17 mouse cellular contexts compared by ENCODE assay signal in genomic region chr3:129646781-129647180, GRCm38 (mm10).
DNase-seq lines count a peak whose midpoint lies in the region; ATAC-seq and TF ChIP-seq lines count a peak whose summit lies in the region.
"Had no signal": no experiment of that assay in that cellular context is flagged by ENCODE, and none has a peak within 500 bp of the region (broad histone marks: within the 10 kb centered on the region; RNA-seq: fewer than 3 reads in every experiment).

No protein-coding gene starts in this region.

- H3K4me2 ChIP-seq in kidney, postnatal 0 days (ENCODE audit: low read length): no peak overlapping the region
- H3K4me2 ChIP-seq in midbrain, postnatal 0 days (ENCODE audit: low read depth, low read length, poor library complexity, severe bottlenecking): no peak overlapping the region
- H3K4me2 ChIP-seq: forebrain, embryonic 15.5 days had no signal

- TF ChIP-seq CTCF in kidney, postnatal 0 days (IDR thresholded peaks at IDR 0.05; ENCODE audit: low read depth): no peak
- TF ChIP-seq CTCF in midbrain, postnatal 0 days (IDR thresholded peaks at IDR 0.05): no peak

- no peak overlapping the region for H3K4me3 ChIP-seq in kidney, postnatal 0 days (replicated peaks; ENCODE audit: low read depth, low read length)
- no peak overlapping the region for H3K4me3 ChIP-seq in midbrain, postnatal 0 days (ENCODE audit: low read depth, low read length)
- no peak overlapping the region for H3K4me3 ChIP-seq in midbrain, embryonic 10.5 days
- H3K4me3 ChIP-seq: forebrain, embryonic 15.5 days; heart, embryonic 10.5 days had no signal

- DNase-seq in heart, adult 11 months: peak; percentile 40
- no peak for DNase-seq in heart, postnatal 4 days
- DNase-seq in kidney, postnatal 0 days (ENCODE audit: low spot score): peak; percentile 48
- no peak for DNase-seq in kidney, postnatal 14 days
- DNase-seq in midbrain, postnatal 0 days (ENCODE audit: low spot score): peak; percentile 9
- no peak for DNase-seq in midbrain, embryonic 10.5 days (ENCODE audit: low spot score)
- no peak for DNase-seq in adrenal gland, postnatal 36 days
- DNase-seq: adrenal gland, adult 2 months; adrenal gland, postnatal 25 days; cerebellum, adult 2 months; cerebellum, postnatal 10 days; gastrocnemius, postnatal 36 days; heart, adult 18-20 months; heart, postnatal 10 days had no signal

- no peaks in the 10 kb centered on the region for H3K36me3 ChIP-seq in kidney, postnatal 0 days (ENCODE audit: insufficient read depth, low read length)
- H3K36me3 ChIP-seq in midbrain, postnatal 0 days (ENCODE audit: insufficient read depth, low read length): no peaks in the 10 kb centered on the region
- H3K36me3 ChIP-seq in midbrain, embryonic 10.5 days: no peaks in the 10 kb centered on the region
- H3K36me3 ChIP-seq: forebrain, embryonic 15.5 days; heart, embryonic 10.5 days had no signal

- no peaks in the 10 kb centered on the region for H3K9me3 ChIP-seq in kidney, postnatal 0 days (replicated peaks; ENCODE audit: low read length)
- no peaks in the 10 kb centered on the region for H3K9me3 ChIP-seq in midbrain, postnatal 0 days (ENCODE audit: low read length)
- H3K9me3 ChIP-seq in midbrain, embryonic 10.5 days (replicated peaks): no peaks in the 10 kb centered on the region
- H3K9me3 ChIP-seq: forebrain, embryonic 15.5 days; heart, embryonic 10.5 days had no signal

- H3K27ac ChIP-seq in kidney, postnatal 0 days: no peak overlapping the region
- H3K27ac ChIP-seq in midbrain, postnatal 0 days (ENCODE audit: low read depth, low read length): no peak overlapping the region
- no peak overlapping the region for H3K27ac ChIP-seq in midbrain, embryonic 10.5 days (replicated peaks)
- H3K27ac ChIP-seq: forebrain, embryonic 15.5 days; heart, embryonic 10.5 days had no signal

- peaks cover 8% of the 10 kb centered on the region for H3K4me1 ChIP-seq in kidney, postnatal 0 days (replicated peaks; ENCODE audit: insufficient read depth, low read length)
- no peaks in the 10 kb centered on the region for H3K4me1 ChIP-seq in midbrain, postnatal 0 days (ENCODE audit: insufficient read depth, low read length)
- peaks cover 21% of the 10 kb centered on the region for H3K4me1 ChIP-seq in midbrain, embryonic 10.5 days
- H3K4me1 ChIP-seq: forebrain, embryonic 15.5 days; heart, embryonic 10.5 days had no signal

- WGBS in kidney, postnatal 0 days: 51% methylated on average over 5 of the region's 5 CpGs
- 80% methylated on average over 5 of the region's 5 CpGs for WGBS in midbrain, postnatal 0 days
- WGBS in midbrain, embryonic 10.5 days: 91% methylated on average over 5 of the region's 5 CpGs

- no peaks in the 10 kb centered on the region for H3K27me3 ChIP-seq in kidney, postnatal 0 days (ENCODE audit: insufficient read depth, low read length)
- H3K27me3 ChIP-seq in midbrain, postnatal 0 days (ENCODE audit: insufficient read depth, low read length): no peaks in the 10 kb centered on the region
- no peaks in the 10 kb centered on the region for H3K27me3 ChIP-seq in midbrain, embryonic 10.5 days (ENCODE audit: low read depth, poor library complexity, severe bottlenecking)
- H3K27me3 ChIP-seq: CH12.LX; forebrain, embryonic 15.5 days had no signal

- ATAC-seq in kidney, postnatal 0 days (replicated peaks; ENCODE audit: low FRiP score, low read depth): no peak
- no peak for ATAC-seq in midbrain, postnatal 0 days (ENCODE audit: low FRiP score)

- H3K9ac ChIP-seq in kidney, postnatal 0 days (ENCODE audit: low read depth, low read length): no peak overlapping the region
- H3K9ac ChIP-seq in midbrain, postnatal 0 days (replicated peaks; ENCODE audit: low read length, poor library complexity, severe bottlenecking): no peak overlapping the region
- H3K9ac ChIP-seq: forebrain, embryonic 15.5 days had no signal

Comparison
In these comparisons a context has a peak if more than half of its experiments do, and no peak if none do; other contexts are left out.
1. DNase-seq: peak in heart, adult 11 months (single experiment), kidney, postnatal 0 days (single experiment) and midbrain, postnatal 0 days (single experiment); none in heart, postnatal 4 days (single experiment), kidney, postnatal 14 days (single experiment), midbrain, embryonic 10.5 days (single experiment) and adrenal gland, postnatal 36 days (0 of 2).